Mouse (Mus musculus) midbrain, embryonic 11.5 days (tissue): ENCODE measurements around the gene Htra2. TPM values are rescaled to one million over a fixed set of nuclear protein-coding genes. Genes with fewer than 3 reads are reported as not detected.

Experiments used
- ATAC-seq: fragments of 200-750 bp; cut with Nextera tagmentation; 2 replicates; pipeline ENCODE4 v1.8.0; 2017; ENCODE audit warnings: moderate TSS enrichment, moderate library complexity; ENCODE audit not compliant: low FRiP score
- DNase-seq: peaks from one replicate; pipeline ENCODE4 v3.0.0; 2015; ENCODE audit warnings: low spot score; ENCODE audit errors: missing footprints
- H3K27ac ChIP-seq: fragments of 300-500 bp; sonication (generic); 2 replicates; pipeline ENCODE4 v1.5.1; 2014; ENCODE audit warnings: low read depth, low read length
- H3K27me3 ChIP-seq: fragments of 300-500 bp; sonication (generic); 2 replicates; pipeline ENCODE4 v1.6.1; 2014; ENCODE audit warnings: mild to moderate bottlenecking, low read length, moderate library complexity, mixed read lengths; ENCODE audit not compliant: control insufficient read depth, insufficient read depth
- H3K36me3 ChIP-seq: fragments of 300-500 bp; sonication (generic); 2 replicates; pipeline ENCODE4 v1.6.1; 2014; ENCODE audit warnings: mild to moderate bottlenecking, low read length, moderate library complexity, mixed read lengths; ENCODE audit not compliant: control insufficient read depth, insufficient read depth
- H3K4me1 ChIP-seq: fragments of 300-500 bp; sonication (generic); 2 replicates; pipeline ENCODE4 v1.6.1; 2014; ENCODE audit warnings: low read length; ENCODE audit not compliant: control insufficient read depth, insufficient read depth
- H3K4me2 ChIP-seq: fragments of 300-500 bp; sonication (generic); 2 replicates; pipeline ENCODE4 v1.6.1; 2014; ENCODE audit warnings: mild to moderate bottlenecking, moderate library complexity
- H3K4me3 ChIP-seq: fragments of 300-500 bp; sonication (generic); 2 replicates; pipeline ENCODE4 v1.5.1; 2014; ENCODE audit warnings: low read depth, low read length
- H3K9ac ChIP-seq: fragments of 300-500 bp; sonication (generic); 2 replicates; pipeline ENCODE4 v1.6.1; 2014; ENCODE audit warnings: low read length
- H3K9me3 ChIP-seq: fragments of 300-500 bp; sonication (generic); 2 replicates; pipeline ENCODE4 v1.6.1; 2016; ENCODE audit warnings: low read length; ENCODE audit not compliant: control insufficient read depth
- WGBS: fragments of 180-500 bp; shearing (Covaris S2); extraction: QIAGEN DNeasy Blood & Tissue Kit; methylation state at CpG from one replicate; pipeline ENCODE4 v1.1.7; 2014; 5-methylcytosine and 5-hydroxymethylcytosine counted together
- polyA plus RNA-seq: library from polyadenylated mRNA; unstranded; fragments of >200 nt; fragmentation: Nextera tagmentation; extraction: Ambion mirVana; gene quantifications from 2 replicates; pipeline ENCODE4 v1.2.1, GENCODE M21; 2014

The Htra2 gene
- polyA plus RNA-seq, 1 experiment from 2014 or later = 28.2 TPM

GRCm38 (mm10) chr6:83029777-83030176 lies 25.3 kb downstream of the Htra2 start:
- no peak for ATAC-seq
- peaks cover 32% of the 10 kb centered on the region for H3K27me3 ChIP-seq
- 16% methylated on average over 10 of the region's 10 CpGs for WGBS

GRCm38 (mm10) chr6:83027706-83028105 lies 27.4 kb downstream of the Htra2 start:
- Histone ChIP-seq H3K36me3 (no peaks in the 10 kb centered on the region), H3K9me3 (no peaks in the 10 kb centered on the region), H3K4me1 (peaks cover 7% of the 10 kb centered on the region), H3K4me3 (no peak overlapping the region), H3K27me3 (peaks cover 30% of the 10 kb centered on the region), H3K4me2 (no peak overlapping the region), H3K27ac (no peak overlapping the region), H3K9ac (no peak overlapping the region)
- DNase-seq (no peak), ATAC-seq (no peak)
- WGBS = 68% methylated on average over 7 of the region's 9 CpGs

More at GRCm38 (mm10) chr6:83029777-83030176, 25.3 kb downstream of the Htra2 start:
- no peak for DNase-seq
- no peak overlapping the region for H3K4me2 ChIP-seq
- no peak overlapping the region for H3K4me3 ChIP-seq
- no peak overlapping the region for H3K27ac ChIP-seq
- no peaks in the 10 kb centered on the region for H3K9me3 ChIP-seq
- peaks cover 17% of the 10 kb centered on the region for H3K4me1 ChIP-seq
- no peaks in the 10 kb centered on the region for H3K36me3 ChIP-seq
- H3K9ac ChIP-seq = no peak overlapping the region

- Histone ChIP-seq H3K4me3 (no peak overlapping the region), H3K9ac (no peak overlapping the region), H3K4me2 (no peak overlapping the region), H3K4me1 (peaks cover 3% of the 10 kb centered on the region), H3K9me3 (no peaks in the 10 kb centered on the region), H3K27me3 (peaks cover 26% of the 10 kb centered on the region), H3K27ac (no peak overlapping the region), H3K36me3 (no peaks in the 10 kb centered on the region)
- DNase-seq (no peak), ATAC-seq (no peak)
- WGBS = 61% methylated on average over 8 of the region's 8 CpGs
These were observed 27.8 kb downstream of the Htra2 start for GRCm38 (mm10) chr6:83027293-83027692.

- H3K27ac ChIP-seq = no peak overlapping the region
- no peak for ATAC-seq
- no peak overlapping the region for H3K9ac ChIP-seq
- H3K4me1 ChIP-seq = no peaks in the 10 kb centered on the region
- no peak overlapping the region for H3K4me2 ChIP-seq
- H3K36me3 ChIP-seq = no peaks in the 10 kb centered on the region
- DNase-seq = no peak
- WGBS = 80% methylated on average over 4 of the region's 4 CpGs
- no peaks in the 10 kb centered on the region for H3K9me3 ChIP-seq
- no peak overlapping the region for H3K4me3 ChIP-seq
- H3K27me3 ChIP-seq = peaks cover 7% of the 10 kb centered on the region
These were observed 29.9 kb downstream of the Htra2 start for GRCm38 (mm10) chr6:83025221-83025620.

- Histone ChIP-seq H3K27ac (no peak overlapping the region), H3K4me1 (no peaks in the 10 kb centered on the region), H3K4me3 (no peak overlapping the region), H3K27me3 (no peaks in the 10 kb centered on the region), H3K36me3 (no peaks in the 10 kb centered on the region), H3K4me2 (no peak overlapping the region), H3K9me3 (no peaks in the 10 kb centered on the region), H3K9ac (no peak overlapping the region)
- WGBS = 74% methylated on average over 4 of the region's 4 CpGs
- DNase-seq = no peak
- ATAC-seq = no peak
These were observed 30.7 kb downstream of the Htra2 start for GRCm38 (mm10) chr6:83024421-83024820.

DNA sequence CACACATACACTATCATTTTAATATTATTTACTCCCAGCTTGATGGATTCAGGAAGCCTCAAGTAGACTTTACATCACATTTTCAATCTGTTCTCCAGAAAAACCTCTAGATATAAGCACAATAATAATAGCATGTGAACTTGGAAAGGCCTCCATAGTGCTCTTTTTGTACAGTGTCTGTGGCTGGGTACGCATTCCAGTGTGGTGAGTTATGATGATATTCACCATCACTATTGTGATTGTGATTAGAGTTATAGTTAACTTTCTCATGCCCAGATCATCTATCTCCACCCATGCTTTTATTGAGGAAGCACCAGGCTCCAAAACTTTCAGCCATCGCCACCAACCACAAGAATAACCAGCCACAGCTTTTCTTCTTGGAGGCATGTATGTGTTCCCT lies 31.3 kb downstream of the Htra2 start:
- no peaks in the 10 kb centered on the region for H3K36me3 ChIP-seq
- no peak overlapping the region for H3K4me3 ChIP-seq
- H3K4me2 ChIP-seq = no peak overlapping the region
- ATAC-seq (no peak), DNase-seq (no peak)
- WGBS = 97% methylated on average over 2 of the region's 2 CpGs
- H3K27me3 ChIP-seq = no peaks in the 10 kb centered on the region
- H3K9ac ChIP-seq = no peak overlapping the region
- H3K9me3 ChIP-seq = no peaks in the 10 kb centered on the region
- H3K4me1 ChIP-seq = no peaks in the 10 kb centered on the region
- H3K27ac ChIP-seq = no peak overlapping the region

DNA sequence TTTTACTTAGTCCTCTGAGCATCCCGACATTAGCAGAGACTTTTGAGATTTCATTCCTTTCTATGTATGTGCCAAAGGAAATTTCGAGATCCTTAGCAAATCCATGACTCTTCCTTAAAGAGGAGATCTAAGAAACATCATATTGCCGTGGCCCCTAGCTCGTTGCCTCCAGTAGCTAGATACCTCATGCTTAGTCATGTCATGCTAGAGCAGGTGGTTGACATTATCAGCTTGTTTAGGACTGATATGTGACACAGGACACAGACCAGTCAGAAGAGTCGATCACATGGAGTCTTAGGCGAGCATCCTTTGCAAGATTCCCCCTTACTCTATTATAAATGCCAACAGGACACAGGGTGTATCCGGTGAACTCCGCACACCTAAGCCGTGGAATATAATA lies 32.1 kb downstream of the Htra2 start:
- Histone ChIP-seq H3K9me3 (no peaks in the 10 kb centered on the region), H3K9ac (no peak overlapping the region), H3K4me2 (no peak overlapping the region), H3K27ac (no peak overlapping the region), H3K4me3 (no peak overlapping the region), H3K36me3 (no peaks in the 10 kb centered on the region), H3K27me3 (no peaks in the 10 kb centered on the region), H3K4me1 (no peaks in the 10 kb centered on the region)
- ATAC-seq = no peak
- DNase-seq = no peak
- 84% methylated on average over 9 of the region's 9 CpGs for WGBS

GRCm38 (mm10) chr6:83020836-83021593 lies 34.1 kb downstream of the Htra2 start:
- DNase-seq = no peak

DNA sequence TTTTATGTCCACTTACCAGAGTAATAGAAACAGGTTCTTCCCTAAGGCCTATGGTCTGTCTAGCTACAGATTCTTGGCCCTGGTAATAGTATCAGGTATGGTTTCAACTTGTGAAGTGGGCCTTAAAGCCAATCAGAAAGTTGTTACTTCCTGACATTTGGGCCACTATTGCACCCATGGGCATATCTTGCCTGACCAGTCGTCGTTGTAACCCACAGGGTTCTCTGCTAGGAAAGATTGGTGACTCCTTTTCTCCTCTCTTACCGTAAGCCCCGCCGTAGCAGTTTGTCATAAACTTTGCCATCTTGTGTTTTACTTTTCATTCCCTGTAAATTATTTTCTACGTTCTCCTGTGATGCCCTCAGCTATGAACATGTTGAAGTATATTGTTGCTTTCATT lies 35.0 kb downstream of the Htra2 start:
- Histone ChIP-seq H3K4me2 (no peak overlapping the region), H3K9ac (no peak overlapping the region), H3K36me3 (no peaks in the 10 kb centered on the region), H3K9me3 (no peaks in the 10 kb centered on the region), H3K4me3 (no peak overlapping the region), H3K4me1 (no peaks in the 10 kb centered on the region), H3K27me3 (no peaks in the 10 kb centered on the region), H3K27ac (no peak overlapping the region)
- WGBS = 93% methylated on average over 6 of the region's 6 CpGs
- DNase-seq = no peak
- no peak for ATAC-seq

More at GRCm38 (mm10) chr6:83020836-83021593, 34.1 kb downstream of the Htra2 start:
- Histone ChIP-seq H3K27me3 (no peaks in the 10 kb centered on the region), H3K36me3 (no peaks in the 10 kb centered on the region), H3K4me2 (no peak overlapping the region), H3K9me3 (no peaks in the 10 kb centered on the region), H3K27ac (no peak overlapping the region), H3K4me3 (no peak overlapping the region), H3K9ac (no peak overlapping the region), H3K4me1 (no peaks in the 10 kb centered on the region)
- no peak for ATAC-seq
- WGBS = 83% methylated on average over 4 of the region's 4 CpGs
